Mouse (Mus musculus) thymus, postnatal 14 days (tissue): ENCODE measurements around the gene Jmjd1c.

ENCODE experiments used
- DNase-seq: peaks from one replicate; pipeline ENCODE4 v3.0.0; 2021

Jmjd1c gene

DNA sequence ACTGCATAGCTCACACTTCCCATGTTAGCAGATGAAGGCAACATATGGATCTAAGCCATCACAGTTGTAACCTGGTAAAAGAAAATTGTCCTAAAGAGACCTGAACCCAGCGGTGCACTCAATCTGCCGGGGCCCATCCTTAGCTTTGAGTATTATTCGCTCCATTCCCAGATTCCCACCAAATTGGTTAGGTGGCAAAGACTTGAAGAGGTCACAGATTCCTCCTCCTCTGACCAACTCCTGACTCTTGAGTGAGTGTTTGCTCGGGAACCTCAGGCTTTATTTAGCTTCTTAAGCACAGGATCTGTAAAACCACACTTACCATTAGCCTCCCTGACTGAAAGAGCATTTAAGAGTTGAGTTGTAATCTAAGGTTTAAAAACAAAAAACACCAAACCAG lies 23.3 kb upstream of the Jmjd1c start:
- DNase-seq, result no peak

DNA sequence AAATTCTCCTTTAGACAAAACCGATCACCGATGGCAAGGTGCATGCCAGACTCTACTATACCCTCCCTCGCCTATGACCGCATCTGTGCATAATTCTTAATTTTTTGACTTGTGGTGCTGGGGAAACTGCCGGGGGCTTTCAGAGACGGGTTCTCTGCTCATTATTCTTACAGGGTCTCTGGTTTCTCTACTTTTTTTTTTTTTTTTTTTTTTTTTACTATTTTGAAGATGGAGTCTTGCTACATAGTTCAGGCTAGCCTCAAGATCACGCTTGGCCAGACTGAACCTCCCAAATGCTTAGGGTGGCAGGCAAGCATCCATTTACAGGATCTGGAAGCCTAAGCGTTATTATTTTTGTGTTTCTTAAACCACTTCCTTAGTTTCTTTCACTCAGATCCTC lies 22.3 kb upstream of the Jmjd1c start:
- no peak for DNase-seq

DNA sequence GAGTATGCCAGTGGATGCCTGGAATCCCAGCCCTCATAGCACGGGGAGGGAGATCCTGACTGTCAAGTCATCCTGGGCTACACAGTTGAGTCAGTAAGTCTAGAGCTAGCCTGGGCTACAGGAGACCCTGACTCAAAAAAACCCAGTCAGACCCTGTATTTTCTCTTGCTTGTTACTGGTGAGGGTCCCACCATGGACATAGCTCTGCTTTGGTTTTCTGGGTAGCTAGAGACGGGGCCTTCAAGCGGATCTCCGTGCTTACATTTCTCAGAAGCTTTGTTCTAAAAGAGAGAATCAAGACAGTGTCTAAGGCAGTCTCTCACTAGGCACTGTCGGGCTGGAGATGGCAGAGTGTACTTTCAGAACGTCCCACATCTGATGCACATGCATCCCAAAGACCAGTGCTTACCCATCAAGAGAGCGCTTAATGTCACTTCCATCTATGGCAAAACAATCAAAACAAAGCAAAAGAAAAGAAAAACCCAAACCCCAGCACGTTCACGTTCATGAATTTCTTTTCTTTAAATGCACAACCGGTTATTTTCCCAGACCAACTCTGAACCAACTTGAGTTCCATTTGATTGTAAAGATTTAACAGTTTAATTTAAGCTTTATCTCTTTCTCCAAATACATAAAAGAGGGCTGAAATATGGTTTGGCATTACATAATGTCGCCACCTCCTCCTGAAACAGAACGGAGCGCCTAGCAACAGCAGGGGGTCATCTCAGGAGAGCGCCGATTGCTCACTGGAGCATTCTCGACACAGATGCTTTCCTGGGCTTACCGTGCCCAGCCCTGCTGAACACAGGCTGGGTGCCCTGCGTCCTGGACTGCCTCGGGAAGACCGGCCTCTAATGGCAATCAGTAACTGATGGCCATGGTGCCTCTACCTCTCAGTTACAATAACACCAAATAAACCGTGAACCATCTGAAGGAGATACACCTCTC lies 19.7 kb upstream of the Jmjd1c start:
- DNase-seq, result no peak

DNA sequence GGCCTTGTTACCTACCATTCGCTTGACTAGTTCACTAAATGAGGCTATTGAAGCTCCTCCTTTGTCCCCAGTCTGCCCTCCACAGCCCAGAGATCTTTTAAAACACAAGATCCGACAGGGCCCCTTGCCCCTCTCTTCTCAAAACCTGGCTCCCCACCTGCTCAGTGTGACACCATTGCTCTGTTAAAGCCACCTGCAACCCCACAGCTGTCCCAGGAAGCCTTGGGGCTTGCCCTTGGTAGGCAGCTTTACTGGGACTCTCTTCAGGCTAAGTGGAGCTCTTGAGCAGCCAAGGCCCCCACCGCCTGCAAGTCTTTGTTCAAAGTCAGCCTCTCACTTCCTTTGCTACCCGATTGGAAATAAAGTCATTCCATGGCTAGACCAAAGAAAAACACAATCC lies 16.9 kb upstream of the Jmjd1c start:
- no peak for DNase-seq

DNA sequence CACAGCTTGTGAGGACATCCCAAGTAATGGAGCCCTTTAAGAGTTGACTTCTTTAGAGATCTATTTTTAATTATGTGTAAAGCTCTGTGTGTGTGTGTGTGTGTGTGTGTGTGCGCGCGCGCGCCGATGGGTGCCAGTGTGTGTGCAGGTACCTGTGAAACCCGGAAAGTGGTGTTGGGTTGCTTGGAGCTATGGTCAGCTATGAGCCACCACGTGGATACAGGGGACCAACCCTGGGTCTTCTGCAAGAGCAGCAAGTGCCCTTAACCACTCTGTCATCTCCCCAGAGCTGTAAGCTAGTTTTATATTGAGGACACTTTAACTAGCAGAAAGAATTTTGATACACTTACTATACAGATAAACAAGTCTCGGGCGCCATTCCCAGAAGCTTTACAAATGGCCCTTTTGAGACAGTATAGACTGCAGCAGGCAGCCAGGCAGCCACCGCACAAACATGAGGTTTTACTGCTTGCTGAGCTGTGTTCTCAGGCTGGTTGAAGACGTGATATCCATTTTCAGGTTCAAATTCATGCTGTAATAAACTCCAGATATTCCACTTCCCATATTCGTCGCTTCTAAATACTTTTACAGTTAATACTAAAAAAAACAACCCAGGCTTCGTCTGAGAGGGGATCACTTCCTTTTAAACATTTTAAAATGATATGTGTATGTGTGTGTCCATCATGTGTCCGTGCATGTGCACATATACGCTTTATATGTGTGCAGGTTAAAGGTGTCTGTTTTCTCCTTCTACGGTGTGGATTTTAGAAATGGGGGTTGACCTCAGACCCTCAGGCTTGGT lies 14.5 kb upstream of the Jmjd1c start:
- DNase-seq, result no peak

DNA sequence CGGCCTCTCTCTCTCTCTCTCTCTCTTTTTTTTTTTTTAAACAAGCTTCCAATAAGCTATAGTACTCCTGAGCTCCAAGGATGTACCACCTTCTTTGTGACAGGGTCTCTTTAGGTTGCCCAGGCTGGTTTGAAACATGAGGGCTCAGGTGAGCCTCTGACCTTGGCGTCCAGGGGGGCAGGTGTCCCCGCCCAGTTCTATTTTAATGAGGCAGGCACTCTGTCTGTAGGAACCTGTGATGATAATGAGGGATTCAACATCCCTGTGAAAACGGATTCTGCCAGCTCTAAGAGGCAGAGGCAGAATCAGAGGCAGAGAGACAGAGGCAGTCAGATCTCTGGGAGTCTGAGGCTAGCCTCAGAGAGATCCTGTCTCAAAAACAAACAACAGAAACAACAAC lies 13.4 kb upstream of the Jmjd1c start:
- DNase-seq, result no peak

DNA sequence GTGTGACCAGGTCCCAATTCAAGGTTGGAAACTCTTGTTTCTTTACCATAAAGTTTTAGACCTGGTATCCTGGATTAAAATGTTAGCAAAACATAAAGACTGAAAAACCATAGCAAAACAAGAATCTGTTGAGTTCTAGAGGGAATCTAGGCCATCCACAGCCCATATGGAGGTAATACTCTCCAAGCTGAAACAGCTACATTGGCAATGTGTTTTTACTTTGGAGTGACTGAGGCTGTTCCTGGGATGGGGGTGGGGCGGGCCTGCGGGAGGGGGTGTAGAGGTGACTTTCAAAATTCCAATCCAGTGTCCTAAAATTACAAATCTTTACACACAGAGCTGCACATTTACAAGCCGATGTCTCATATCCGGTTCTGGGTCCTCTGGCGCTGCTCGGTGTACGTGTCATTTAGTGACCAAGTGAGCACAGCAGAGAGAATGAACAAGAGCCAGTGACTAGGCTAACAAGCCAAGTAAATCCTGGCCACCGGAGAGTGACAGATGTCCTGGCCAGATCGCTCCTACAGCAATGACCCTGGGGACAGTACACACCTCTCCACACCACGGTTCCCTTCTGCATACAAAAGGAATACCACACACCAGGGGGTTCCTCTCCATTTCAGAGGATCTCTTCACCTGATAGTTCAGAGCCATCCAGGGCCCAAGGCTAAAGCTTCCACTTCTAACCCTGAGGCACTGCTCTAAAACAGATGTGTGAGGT lies 12.3 kb upstream of the Jmjd1c start:
- DNase-seq, result no peak

DNA sequence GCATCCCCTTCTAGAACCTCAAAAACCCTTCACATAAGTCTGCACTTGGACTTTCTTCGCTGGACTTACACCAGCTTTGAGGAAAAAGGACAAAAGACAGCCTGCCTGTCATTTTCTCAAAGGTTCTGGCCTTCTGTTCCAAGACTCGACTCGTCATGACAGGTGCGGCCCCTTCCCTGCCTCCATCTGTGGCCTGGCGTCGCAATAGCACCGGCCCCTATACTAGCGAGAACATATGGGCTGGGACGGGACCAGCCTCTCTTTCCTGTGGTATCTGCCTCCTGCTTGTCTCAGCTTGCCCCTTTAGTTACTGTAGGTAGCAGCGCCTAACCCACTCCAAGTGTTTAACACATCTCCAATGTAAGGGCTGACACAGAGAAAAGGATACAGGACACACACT lies 10.8 kb upstream of the Jmjd1c start:
- DNase-seq, result no peak

DNA sequence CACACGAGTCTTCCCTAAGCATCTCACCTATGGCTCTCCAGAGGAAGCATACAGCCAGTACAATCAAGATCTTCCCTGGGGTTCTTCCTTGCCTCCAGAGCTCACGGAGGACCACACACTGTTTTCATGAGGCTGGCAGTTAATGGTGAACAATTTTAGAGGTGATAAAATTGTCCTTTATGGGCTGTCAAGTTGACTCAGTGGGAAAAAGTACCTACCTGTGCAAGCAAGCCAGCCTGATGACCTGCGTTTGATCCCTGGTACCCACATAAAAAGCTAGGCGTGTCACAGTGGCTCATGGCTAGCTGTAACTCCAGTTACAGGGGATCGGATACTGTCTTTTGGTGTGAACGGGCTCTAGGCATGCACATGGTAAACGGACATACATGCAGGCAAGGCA lies 10.0 kb upstream of the Jmjd1c start:
- no peak for DNase-seq

DNA sequence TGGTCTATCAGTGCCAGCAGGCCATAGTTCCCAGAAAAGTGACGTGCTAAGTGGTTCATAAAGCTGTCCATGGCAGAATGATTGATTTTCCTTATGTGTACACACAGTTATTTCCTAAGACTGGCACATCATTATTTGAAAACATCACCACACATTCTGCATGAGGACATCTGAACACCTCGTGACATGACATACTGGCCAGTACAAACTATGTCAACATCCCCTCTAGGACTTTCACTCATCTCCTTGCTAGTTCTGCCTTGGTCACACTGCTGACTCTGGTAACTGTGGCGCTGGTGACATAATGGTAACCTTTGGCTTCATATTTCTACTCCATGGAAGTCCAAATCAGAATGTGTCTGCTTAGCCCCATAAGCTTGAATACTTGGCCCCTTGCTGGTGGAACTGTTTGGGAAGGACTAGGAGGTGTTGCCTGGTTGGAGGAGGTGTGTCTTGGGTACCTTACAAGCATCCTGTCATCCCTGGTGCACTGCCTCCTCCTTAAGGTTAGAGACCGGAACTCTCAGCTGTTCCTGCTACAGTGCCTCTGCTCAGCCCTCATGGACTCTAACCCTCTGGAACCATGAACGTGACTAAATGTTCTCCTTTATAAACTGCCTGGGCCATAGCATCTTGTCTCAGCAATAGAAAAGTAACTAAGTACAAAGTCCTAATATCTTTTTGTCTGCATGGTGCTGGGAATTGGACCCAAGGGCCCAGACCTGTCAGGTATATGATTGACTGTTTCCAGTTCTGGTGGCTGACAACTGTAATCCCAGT lies 8.3 kb upstream of the Jmjd1c start:
- DNase-seq, result no peak

DNA sequence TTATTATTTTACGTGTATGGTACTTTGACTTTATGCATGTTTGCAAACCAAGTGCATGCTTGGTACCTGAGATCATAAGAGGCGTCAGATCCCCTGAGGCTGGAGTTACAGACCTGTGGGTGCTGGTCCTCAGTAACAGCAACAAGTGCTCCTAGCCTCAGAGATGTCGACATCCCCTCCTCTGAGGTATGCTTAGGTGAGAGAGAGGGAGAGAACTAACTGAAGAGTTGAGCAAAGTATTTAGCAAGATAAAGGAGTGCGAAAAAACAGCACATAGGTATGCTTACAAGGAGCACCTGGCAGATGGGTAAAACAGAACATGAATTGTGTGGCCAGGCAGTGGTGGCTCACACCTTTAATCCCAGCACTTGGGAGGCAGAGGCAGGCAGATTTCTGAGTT lies 5.3 kb upstream of the Jmjd1c start:
- no peak for DNase-seq

DNA sequence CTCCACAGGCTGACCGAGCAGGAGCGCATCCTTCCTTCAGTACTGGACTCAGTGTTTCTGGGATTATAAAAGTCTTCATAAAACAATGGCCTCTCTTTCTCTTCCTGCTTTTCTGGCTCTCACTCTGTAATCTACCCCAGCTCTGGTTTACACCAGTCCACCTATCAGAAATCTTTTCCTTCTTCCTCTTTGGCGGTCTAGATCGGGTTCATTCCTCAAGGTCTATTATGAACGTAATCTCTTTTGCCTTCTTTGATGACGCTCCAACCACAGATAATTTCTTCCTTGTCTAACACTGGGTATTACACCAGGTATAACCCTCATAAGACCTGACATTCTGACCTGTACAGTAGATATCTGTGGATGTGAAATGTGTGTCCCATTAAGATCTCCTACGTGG lies 1.0 kb upstream of the Jmjd1c start:
- DNase-seq, result no peak

DNA sequence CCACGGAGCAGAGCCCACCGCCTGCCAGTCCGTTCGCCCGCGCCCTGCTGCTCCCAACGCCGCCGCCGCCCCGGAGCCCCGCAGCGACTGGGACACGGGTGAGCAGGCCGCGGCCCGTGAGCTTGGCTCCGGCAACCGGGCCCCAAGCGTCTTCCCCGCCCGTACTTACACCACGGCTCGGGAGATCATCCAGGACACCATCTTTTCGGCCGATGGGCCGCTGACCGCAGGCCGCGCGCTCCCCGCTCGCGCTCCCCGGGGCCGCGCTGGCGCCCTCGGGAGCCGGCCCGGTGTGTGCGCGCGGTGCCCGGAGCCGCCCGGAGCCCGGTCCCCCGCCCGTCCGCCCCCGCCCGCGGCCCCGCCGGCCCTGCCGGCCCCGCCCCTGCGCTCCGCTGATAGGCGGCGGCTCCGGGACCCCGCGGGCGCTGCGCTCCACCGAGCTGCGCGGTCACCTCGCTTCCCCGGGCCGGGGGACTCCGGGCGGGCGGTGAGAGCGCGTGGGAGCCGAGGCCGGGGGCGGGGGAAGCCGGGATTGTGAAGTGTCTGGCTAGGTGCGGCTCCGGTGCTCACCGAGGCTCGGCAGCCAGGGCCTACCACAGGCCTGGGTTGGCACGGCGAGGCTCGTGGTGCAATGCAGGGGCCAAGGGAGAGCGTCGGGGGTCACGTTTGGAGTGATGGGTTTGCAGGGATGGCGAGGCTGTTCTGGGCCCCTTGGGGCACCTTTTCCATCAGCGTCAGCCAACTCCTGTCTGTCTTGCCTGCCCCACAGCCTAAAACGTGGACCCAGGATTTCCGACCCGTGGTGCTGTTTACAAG lies 904 bp downstream of the Jmjd1c start, which contains the start of gene Reep3:
Gene Reep3 (minus strand): TSS at position 325 of the 816 bp plus-strand sequence.
- peak; percentile 84 for DNase-seq

DNA sequence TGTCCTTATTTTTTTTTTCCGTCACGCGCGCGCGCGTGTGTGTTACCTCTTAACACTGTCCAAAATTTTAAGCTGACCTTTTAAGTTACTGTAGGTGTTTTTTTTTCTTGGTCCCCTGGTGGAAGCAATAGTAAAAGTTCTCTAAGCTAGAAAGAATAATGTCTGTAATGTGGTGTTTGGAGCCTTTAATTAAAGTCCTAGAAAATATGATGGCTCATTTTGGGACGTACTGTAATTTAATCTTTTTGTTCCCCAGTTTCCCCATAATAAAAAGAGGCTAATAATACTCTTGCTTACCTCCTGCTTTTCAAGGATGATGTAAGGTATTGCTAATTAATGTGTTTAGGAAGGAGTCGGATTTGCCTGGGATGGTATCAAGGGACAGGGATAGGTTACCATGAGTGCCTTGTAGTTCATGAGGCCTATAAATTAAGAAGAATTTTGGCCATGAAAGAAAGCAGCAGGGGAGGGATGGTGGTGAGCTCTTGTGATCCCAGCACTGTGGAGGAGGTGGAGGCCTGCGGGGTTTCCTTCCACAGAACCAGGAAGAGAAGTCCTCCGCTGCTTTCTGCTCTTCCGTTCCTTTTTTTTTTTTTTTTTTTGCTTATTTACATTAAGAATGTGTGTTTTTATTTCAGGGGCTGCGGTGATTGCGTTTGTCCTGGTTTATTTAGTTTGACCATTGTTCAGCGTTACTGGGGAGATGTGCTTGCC lies 1.7 kb downstream of the Jmjd1c start:
- DNase-seq, result peak; percentile 35

DNA sequence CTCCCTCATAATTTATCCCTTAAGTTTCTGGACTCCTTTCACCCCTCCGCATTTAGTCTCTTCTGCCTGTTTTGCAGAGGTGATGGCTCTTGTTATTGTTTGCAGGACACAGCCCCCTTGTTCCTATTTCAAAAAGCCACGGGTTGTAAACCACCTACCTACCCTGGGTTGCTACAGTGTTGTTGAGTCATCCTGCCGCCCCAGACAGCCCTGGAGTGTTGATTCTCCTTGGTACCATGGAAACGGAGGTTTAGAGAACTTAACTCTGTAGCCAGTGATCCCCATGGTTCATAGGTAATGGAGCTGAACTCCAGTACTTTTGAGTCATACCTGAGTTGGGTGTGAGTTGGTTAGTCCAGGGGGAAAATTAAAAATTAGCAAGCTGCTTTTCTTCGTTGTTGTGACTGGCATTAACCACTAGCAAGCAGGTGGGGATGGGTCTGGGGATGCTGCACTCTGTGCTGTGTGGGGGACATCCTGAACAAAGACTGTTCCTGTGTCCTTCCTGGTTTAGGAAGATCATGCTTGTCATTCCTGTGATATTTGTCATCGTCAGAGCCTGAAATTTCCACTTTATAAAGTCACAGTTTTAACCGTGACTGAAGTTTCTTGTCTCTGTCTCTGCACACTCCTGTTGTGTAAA lies 2.6 kb downstream of the Jmjd1c start:
- no peak for DNase-seq

DNA sequence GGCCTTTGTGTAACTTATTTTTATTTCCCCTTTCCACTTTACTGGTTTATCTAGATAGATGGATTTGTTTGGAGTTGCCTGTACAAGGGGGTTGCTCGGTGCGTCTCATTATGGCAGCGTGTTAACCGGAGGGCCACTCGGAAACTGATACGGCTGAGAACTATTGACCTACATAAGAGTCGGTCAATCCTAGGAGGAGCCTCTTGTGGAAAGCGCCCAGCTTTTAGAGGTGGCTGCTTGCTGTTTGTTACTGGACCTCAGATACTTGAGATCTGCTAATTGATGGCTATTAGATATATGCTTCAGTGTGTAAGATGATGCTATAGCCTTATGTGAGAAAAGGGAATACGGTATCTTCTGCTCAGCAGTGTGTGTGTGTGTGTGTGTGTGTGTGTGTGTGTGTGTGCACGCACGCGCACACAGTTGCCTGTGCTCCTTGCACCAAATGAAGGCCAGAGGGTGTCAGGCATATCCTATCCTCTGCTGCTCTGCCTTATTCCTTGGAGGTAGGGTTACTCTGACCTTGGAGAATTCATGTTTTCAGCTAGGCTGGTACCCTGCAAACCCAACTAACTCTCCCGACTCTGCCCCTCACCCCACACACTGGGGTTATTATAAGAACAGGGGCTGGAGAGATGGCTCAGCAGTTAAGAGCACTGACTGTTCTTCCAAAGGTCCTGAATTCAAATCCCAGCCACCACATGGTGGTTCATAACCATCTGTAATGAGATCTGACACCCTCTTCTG lies 3.4 kb downstream of the Jmjd1c start:
- DNase-seq, result no peak

DNA sequence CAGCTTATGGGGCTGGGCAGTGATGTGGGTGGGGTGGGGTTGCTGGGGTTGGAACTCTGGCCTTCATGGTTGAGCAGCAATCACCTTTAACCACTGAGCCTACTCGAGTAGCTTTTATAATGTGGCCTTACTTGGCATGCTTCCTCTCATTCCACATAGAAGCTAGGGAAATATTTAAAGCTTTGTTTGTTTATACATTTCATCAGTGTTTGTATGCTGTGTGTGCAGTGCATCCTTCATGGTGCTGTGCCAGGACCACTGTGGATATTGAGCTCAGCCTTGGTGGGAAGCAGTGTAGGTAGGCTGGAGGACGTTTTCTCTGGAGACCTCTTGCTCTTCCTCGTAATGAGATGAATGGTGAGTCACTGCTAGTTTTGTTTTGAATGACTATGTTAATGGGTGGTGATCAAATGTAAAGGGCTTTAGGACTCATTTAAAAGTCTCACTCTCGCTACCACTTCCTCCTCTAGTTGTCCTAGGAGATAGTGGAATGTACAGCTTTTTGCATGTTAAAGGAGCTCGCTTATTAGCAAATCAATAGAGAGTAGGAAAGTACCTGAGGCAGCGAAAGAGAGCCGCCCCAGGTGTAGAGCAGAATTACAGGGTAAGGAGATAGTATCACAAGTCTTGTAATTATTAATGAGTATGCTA lies 4.2 kb downstream of the Jmjd1c start:
- DNase-seq, result no peak

DNA sequence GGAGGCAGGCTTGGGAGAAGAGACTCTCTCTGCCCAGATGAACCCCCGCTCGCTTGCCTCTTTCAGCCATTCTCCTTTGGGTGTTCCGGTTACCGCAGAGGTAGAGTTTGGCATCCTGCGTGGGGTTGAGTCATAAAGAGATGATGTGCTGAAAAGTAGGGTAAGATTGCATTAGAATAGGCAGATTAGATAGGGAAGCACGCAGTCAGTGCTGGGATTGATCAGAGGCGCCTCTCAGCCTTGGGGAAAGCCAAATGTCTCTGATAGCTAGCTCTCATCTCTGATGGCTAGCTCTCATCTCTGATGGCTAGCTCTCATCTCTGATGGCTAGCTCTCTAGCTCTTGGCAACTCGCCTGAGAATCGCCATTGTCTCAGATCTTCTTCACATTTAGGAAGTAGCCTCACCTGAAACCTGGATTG lies 4.9 kb downstream of the Jmjd1c start:
- no peak for DNase-seq

DNA sequence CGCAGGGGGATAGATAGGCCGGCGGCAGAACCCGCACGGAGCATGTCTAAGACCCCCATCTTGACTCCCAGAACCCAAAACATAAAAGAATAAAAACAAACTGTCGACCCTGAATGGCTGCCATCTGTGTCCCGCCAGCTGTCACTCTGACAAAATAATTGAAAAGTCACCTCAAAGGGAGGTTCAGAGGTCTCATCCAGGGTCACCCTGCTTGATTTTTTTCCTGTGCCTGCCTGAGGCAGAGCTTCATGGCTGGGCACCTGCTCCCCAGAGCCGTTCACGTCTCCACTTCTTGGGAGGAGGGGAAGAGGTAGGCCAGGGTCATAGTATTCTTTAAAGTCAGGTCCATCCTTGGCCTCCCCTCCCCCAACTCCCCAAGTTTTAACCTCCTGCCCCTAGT lies 8.6 kb downstream of the Jmjd1c start:
- DNase-seq, result no peak
